Mouse (Mus musculus): ENCODE measurements around the gene Echdc3. TPM values are rescaled to one million over a fixed set of nuclear protein-coding genes. Genes with fewer than 3 reads are reported as not detected.
A peak's percentile ranks its signal among the peaks of the same experiment; 100 is the strongest.

The Echdc3 gene
- total RNA-seq (2021): under 1 TPM; 0.86 to 0.99 TPM
- long read RNA-seq, partial matches to known transcripts: 0 of 2 reads
- long read RNA-seq, other reads (novel, unspliced or antisense): 0 of 2 reads

DNA sequence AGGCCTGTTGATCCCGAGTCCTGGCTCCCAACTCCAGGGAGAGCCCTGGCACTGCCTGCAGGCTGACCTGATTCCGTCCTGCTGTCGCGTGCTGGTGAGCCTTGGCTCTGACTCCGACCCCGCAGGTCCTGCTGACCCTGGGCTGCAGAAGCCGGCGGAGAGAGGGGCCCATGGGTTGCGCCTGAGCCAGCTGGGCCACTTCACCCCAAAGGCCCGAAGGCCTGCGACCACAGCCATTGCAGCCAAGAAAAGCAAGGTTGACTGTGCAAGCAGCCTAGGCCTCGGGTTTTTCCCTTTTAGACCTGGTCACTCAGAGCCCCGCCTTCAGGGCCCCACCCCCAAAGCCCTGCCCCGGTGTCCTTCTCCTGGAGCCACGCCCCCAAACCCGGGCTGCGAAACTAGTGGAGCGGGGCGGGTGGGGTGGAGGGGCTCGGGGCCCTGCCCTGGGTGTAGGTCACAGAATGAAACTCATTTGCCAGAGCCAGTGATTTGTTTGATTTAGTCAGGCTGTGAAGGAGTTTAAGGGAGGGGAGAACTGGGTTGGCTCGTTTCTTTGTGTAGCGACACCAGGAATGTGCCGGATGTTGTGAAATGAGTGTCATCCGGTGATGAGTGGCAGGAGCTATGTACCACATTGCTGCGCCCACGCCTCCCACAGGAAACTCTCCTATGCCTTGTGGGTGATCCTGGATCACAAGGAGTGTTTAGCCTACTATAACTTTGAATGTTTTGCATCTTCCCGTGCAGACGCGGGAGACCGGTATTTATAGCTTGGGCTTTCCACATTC lies at the start of gene Echdc3:
Gene Echdc3, minus strand, starts transcription at position 310 of the 788 bp plus-strand sequence.
- peak; percentile 70 to 87 for DNase-seq (ENCODE audit: low spot score in 2 of 2)

DNA sequence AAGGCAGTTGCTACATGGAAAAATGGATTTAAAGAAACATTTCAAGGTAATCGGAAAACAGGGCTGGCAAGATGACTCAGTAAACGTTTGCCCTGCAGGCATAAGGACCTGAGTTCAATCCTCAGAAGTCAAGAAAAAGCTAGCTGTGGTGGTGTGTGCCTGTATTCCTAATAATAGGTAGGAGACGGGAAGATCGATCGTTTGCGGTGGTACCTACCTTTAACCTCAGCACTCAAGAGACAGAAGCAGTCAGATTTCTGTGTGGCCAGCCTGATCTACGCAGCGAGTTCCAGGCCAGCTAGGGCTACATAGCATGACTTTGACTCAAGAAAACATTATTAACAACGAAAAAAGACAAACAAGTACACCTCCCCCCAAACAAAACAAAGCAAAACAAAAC lies 48.9 kb upstream of the Echdc3 start:
- no peak for DNase-seq (ENCODE audit: low spot score in 2 of 2)

DNA sequence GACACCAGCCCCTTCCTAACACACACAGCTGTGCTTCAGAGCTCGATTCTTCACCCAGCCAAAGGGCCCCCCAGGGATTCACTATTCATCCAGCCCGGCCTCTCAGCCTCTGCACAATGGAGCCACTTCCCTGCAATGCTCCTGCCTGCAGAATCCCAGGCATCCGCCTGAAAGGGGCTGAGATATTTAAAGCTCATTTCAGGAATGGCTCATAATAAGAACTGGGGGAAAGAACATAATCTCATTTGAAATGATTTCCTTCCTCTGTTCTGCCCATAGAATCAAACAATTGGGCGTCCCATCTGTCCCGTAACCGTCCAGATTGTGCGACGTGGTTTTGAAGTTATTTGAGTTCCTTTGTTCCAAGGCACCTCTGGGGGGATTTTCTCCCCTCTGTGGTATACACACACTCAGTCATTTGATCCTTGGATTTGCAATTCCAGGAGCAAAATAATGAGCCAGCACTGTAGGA lies 48.4 kb upstream of the Echdc3 start:
- DNase-seq (ENCODE audit: low spot score in 2 of 2): peak in 1 of 2 experiments; percentile 30

DNA sequence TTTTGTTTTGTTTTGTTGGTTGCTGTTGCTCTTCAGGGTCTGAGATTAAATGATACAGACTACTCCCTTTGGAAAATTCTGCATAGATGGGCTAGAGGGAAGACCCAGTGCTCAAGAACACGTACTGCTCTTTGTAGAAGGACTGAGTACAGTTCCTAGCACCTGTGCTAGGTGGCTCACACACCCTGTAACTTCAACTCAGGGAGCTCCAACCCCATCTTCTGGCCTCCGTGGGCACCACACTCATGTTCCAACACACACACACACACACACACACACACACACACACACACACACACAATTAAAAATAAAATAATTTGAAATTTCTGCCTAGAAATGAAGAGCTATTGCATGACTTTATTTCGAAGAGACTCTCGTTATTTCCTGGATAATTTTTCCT lies 47.8 kb upstream of the Echdc3 start:
- DNase-seq (ENCODE audit: low spot score in 2 of 2): no peak

DNA sequence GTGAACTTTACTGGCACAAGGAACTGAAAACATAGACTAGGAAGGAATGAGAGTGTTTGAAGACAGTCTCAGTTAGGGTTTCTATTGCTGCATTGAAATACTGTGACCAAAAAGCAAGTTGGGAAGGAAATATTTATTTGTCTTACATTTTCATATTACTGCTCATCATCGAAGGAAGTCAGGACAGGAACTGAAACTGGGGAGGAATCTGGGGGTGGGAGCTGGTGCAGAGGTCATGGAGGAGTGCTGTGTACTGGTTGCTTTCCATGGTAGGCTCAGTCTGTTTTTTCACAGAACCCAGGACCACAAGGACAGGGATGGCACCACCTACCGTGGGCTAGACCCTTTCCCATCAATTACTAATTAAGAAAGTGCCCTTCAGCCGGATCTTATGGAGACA lies 46.3 kb upstream of the Echdc3 start:
- no peak for DNase-seq (ENCODE audit: low spot score in 2 of 2)

DNA sequence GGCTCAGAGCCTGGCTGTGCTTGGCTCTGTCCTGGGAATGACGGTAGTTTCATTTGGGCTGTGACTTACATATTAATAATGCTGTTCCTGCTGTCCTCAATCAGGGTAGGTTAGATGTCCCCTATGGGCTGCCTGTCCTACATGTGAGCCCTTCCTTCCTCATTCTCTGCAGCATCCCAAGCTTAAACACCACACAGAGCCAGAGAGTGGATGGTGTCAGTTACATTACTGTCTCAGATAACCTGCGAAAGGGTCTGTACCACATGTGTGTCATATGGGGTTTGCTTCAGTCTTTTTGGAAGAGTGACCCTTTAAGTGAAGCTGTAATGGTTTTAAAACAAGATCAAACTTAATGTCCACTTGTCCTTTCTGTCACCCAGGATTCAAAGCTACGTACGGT lies 45.2 kb upstream of the Echdc3 start:
- DNase-seq (ENCODE audit: low spot score in 2 of 2): no peak

DNA sequence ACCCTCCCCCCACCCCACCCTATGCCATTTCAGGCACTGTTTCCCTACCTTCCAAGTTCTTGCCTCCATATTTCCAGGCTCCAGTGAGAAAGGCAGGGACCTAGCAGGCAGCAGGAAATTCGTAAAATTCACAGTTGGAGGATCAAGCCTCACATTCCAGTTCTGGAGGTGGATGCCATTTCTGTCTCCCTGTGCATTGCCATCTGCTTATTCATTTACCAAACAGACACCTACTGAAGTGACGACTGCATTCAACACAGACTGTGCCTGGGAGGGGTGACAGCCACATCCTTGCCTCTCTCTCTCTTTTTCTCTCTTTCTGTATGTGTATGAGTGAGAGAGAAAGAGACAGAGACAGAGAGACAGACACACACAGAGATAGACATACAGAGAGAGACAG lies 44.3 kb upstream of the Echdc3 start:
- peak; percentile 68 to 85 for DNase-seq (ENCODE audit: low spot score in 2 of 2)

DNA sequence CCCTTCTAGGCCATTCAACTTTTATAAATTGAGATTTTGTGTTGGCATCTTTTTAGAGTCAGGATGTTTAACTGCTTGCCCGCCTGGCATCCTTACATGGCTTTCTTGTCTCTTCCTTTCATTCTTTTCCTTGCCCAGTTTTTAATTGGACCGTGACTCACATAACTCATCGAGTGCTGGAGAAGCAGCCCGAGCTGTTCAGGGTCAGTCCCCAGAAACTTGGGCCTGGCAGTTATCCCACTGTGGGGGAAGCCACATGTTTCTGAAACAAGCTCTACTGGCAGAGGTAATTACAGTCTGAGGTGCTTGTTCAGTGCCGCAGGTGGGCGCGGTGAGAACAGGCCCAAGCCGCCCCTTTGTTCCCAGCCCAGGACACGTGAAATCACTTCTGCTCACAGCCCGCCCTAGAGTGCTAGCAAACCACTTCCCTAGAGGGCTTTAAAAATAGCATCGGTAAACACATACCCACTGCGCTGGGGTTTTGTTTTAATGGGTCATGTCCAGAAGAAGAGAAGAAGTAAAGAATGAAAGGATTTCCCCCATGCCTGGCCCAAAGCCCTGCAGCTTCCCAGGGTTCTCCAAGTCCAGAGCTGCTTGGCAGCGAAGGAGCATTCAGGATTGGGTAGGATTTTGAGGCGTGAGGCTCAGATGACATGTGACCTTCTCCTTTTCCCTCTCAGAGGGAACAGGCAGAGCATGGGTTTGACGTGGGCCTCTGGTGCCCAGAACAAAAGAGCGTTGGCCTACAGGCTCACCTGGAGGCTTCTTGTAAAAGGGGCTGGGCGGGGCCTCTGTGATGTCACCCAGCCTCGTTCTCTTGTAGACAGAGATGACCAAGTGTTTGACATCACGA lies 43.4 kb upstream of the Echdc3 start:
- peak; percentile 12 to 32 for DNase-seq (ENCODE audit: low spot score in 2 of 2)

DNA sequence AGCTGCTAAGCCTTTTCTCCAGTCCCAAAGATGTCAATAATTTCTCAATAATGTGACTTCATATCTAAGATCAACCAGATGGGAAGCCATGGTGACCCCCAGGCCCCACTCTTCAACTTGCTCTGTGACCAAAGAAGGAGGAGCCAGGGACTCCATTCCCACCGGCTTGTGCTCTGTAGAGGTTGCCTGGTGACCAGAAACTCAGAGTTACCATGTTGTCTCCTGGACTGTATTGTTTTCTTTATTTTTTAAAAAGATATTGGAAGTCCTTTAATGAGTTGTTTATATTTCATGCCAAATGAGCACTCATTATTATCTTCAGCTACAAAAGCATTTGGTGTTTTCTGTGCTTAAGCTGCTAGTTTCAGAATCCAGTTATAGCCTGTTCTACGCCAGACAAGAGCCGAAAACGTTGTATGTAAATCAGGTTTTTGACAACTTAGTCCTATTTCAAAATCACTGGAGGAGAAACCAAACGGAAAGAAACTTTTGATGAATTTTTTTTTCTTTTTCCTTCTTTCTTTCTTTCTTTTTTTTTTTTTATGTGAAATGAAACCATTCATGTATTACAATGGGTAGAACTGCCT lies 42.7 kb upstream of the Echdc3 start:
- DNase-seq (ENCODE audit: low spot score in 2 of 2): no peak

DNA sequence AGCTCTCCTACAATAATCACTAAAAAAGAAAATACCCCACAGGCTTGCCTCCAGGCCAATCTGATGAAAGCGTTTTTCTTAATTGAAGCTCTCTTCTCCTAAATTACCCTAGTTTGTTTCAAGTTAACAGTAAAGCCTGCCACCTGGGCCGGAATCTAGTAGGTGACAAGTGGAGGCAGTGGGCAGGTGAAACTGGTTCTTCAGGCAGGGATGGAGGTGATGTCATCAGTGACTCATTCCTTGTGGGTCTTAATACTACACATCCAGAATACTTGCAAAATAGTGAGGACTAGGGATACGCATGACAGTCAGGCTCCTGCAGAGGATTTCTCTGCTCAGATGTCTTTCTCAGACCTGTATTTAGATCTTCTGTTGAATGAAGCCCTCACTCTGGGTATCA lies 39.7 kb upstream of the Echdc3 start:
- DNase-seq (ENCODE audit: low spot score in 2 of 2): no peak

DNA sequence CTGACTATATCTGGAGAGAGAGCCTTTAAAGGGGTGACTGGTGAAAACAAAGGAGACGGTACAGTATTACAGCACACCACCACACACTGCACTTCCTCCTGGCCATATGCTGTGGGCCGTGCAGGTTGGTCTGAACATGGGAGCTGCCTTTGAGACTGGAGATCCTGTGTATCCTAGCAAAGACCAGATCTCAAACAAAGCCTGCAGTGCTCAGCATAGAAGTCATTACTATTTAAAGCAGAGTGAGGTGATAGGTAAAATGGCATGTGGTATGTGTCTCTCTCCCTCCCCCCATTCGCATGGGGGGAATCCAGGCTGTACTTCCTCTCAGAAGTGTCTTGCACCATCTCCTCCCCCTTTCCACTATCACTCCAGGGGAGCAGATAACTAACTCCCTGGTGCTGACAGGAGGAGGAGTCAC lies 38.3 kb upstream of the Echdc3 start:
- DNase-seq (ENCODE audit: low spot score in 2 of 2): no peak

DNA sequence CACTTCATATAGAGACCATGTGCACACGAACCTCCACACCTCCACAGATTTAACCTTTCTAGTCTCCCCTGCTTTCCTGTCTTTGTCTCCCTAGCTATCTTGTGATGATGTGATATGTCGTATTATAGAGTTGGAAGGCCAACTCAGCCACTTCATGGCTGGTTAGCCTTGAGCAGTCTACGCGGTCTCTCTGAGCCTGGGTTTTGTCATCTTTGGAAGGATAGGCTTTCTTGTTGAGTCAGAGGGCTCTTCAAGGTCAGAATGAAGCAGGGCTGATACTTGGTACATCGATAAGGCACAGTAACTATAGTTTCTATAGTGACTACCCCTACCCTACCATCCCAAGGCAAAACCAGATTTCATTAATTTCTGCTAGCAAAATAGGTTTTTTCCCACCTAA lies 28.6 kb upstream of the Echdc3 start:
- DNase-seq (ENCODE audit: low spot score in 2 of 2): no peak

DNA sequence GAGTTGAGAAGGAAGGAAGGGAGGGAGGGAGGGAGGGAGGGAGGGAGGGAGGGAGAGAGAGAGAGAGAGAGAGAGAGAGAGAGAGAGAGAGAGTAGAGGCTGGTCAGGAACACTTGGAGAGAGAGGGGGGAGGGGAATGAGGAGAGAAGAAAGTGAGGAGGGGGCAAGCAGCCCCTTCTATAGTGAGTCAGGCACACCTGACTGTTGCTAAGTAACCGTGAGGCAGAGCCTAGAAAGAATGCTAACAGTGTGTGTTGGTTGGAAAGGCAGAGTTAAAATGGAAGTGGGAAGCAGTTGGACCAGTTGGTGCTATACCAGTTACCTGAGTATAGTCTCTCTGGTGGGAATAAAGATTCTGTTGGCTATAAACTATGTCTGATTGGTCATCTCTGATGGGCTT lies 27.2 kb upstream of the Echdc3 start:
- no peak for DNase-seq (ENCODE audit: low spot score in 2 of 2)

DNA sequence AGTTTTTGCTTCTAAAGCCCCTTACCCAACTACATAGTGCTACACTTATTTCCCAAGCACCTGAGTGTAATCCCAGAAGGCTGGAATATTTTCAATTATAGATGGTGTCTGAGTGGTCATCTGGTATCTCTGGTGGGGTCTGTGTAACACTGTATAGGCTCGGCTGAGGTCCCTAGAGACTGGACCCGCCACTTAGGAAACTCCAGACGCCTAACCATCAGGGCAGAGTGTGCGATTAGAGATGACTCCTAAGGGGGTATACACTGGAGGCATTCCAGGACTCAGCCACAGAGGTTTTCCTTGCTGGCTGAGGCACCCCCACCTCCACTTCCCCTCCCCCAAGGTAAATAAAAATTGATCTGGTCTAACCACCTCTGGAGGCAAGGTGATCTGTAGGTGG lies 26.5 kb upstream of the Echdc3 start:
- DNase-seq (ENCODE audit: low spot score in 2 of 2): no peak

DNA sequence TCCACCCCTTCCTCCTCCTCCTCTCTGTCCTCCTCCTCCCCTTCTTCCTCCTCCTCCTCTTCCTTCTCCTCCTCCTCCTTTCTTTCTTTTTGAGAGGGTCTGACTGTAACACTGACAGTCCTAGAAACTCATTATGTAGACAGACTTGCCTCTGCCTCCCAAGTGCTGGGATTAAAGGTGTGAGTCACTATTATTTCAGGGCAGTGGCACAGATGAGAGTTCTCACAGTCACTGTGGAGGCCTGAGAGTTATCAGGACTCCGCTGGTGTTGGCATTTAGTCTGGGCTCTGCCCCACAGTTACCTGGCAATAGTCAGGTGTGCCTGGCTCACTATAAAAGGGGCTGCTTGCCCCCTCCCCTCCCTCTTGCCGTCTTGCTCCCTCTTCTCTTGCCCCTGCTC lies 25.8 kb upstream of the Echdc3 start:
- no peak for DNase-seq (ENCODE audit: low spot score in 2 of 2)

DNA sequence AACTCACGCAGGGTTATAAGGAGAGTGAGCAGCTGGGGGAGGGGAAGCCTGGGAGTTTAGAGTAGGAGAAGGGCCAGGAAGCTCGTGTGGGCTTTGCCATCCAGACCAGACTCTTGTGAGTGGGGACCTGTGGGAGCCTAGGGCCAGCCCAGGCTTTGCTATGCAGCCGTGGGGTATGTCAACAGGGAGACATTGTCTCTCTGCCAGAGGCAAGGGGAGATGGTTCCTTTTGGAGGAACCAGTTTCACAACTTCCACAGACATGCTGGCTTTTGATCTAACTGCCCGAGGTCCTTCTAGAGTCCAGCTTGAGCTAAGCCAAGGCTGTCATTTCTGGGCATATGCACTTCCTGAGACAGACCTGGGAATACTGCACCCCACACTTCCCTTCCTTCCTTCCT lies 25.4 kb upstream of the Echdc3 start:
- no peak for DNase-seq (ENCODE audit: low spot score in 2 of 2)

DNA sequence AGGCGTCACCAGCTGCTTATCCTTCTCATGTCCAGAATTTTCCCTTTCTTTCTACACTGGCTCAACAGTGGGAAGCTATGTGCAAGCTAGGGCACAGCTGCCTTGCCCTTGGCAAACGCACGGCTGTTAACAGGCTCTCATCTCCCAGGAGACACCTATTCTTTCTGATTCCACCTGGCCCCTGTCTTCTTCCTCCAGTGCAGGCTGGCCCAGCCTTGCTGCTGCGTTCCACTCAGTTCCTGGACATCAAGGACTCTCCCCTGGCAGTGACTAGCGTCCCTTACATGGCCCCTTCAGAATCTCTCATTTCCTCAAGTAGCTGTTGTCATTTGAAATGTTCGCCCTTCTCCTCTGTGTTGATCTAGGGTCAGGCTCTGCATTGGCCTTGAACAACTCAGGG lies 20.5 kb upstream of the Echdc3 start:
- DNase-seq (ENCODE audit: low spot score in 2 of 2): no peak

DNA sequence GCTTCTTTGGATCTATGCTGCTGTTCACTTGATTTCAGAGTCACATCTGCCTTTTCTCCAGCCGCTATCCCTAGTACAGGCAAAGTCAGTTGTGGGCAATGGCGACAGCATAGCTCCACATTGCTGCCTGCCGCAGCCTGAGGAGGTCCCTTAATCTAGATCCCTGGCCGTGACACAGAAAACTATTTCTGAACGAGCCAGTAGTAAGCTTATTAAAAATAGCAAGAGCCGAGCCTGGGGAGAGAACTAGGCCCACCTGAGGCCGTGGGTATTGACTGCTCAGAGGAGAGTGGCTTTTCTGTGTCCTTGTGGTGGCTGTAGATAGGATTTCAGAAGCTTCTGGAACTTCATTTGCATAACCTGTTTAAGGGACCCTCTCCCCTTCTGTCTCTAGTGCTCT lies 19.9 kb upstream of the Echdc3 start:
- no peak for DNase-seq (ENCODE audit: low spot score in 2 of 2)

DNA sequence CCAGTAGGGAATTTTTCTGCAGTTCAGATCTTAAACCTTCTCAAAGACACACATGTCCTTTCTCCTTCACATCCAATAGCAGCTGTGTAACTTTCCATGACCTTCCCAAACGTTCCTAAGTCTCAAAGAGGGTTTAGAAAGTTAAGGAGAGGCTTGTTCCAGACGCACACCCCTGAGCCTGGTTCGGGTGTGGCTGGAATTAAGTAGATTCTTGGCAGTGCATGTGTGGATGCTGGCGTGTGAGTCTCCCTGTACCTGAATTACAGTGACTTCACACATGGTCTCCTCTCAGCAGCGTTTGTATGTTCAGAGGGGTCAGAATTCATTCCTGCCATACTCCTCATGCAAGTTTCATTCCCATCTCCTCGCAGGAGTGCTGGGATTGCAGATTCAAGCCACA lies 18.0 kb upstream of the Echdc3 start:
- no peak for DNase-seq (ENCODE audit: low spot score in 2 of 2)

DNA sequence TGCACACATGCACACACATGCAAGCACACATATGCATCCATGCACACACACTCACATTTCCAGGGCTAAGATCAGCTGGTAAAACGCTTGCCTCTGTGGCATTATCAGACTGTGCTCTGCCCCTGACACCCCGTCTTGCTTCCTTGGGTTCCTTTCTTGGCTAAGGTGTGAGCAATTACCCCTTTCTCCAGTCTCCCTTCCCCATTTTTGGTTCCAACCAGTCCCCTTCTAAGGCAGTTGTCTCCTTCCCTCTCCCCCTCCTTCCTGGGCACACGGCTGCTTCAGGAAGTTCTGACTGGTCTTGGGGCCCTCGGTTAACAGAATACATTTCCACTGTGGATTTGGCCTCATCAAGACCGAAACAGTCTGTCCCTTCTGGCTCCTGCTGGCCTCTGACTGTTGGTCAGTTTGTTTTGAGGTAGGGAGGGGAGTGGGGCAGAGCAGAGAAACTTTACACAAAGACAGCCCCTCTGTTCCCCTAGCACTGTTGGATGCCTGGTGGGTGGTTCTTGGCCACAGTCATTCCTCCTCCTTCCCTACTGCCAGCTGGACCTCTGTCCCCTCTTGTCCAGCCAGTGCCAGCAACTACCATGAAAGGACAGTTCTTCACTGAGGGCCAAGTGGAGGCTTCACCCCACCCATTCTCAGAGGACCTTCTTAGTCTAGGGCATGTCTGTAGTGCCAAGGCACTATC lies 16.9 kb upstream of the Echdc3 start:
- DNase-seq (ENCODE audit: low spot score in 2 of 2): no peak

DNA sequence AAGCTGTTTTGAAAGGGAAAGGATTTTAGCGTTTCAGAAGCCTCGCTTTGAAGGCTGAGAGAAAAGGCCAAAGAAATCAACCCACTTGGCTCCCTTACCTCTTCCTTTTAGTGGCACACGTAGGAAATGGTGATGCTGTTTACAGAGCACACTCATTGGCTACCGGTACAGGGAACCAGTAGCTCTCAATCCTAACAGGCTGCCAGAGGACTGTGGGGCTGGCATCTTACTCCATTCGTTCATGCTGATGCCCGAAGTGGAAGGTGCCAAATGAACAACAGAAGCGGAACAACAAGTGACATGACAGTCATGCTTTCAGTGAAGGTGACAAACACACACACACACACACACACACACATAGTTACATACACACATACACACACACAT lies 14.2 kb upstream of the Echdc3 start:
- no peak for DNase-seq (ENCODE audit: low spot score in 2 of 2)
